Mouse (Mus musculus): ENCODE data around the gene Serpine3. TPM values are rescaled to one million over a fixed set of nuclear protein-coding genes. Genes with fewer than 3 reads are reported as not detected.
"Not testable (repeated sequence)": the region's sequence is repeated elsewhere in the genome, so short reads cannot be mapped to it uniquely, and the experiment has no call there.

Gene Serpine3
- not detected in 2 replicates for polyA plus RNA-seq (2012; rRNA removed)

DNA sequence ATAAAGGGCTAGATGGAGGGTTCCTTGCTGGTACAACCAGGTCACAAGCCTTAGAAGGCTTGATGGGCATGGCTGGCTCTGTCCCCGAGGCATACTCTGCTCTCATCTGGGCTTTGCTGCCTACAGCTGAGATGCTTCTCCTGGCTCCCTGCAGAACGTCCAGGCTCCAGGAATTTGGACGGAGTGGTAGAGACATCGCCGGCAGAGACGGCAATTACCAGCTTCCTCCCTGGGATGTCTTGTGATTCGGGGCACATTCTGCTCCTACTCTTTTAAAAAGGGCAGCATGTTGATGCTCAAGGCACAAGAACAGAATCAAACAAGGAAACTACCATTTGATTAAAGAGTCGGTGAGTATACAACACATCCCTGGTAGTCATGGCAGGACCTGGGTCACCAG, at the start of gene Serpine3:
TSS of gene Serpine3 (plus strand) at position 301 of the 400 bp plus-strand sequence.
- no peak for DNase-seq (ENCODE audit: low read depth)

DNA sequence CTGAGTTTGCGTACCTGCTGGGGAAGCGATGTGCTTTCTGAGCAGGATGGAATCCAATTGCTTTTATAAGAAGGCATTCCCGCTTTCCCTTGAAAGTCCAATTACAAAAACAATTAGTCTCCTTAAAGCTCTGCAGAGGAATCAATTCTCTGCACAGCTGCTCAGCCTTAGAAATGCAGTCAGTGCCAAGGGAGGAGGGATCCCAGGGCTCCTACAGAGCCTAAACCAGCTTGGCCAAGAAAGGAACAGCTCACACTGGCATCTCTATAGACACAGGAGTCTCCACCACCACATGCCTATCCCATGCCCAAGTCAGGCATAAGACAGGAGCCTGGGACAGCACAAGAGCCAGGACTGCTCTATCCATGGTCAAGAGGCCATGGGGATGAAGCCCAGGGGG, 41.1 kb upstream of the Serpine3 start:
- DNase-seq (ENCODE audit: low read depth), result no peak

DNA sequence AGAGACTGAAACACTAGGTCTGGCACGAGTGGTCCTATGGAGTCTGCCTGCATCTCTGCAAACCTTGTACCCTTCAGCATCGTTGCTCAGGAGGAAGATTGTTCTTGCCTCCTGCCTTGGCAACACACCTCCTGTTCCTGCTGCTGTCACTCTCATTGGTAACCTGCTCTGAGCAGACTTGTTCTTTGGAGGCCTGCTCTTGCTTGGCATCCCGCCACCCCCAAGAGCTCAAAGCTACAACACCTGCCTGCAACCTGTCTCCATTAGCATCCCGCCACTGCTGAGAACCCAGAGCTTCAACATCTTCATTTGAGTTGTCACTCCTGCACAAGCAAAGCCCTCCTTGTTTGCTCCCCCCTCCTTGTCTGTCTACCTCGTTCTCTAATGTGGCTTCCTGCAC, 35.5 kb upstream of the Serpine3 start:
- DNase-seq (ENCODE audit: low read depth), result no peak

DNA sequence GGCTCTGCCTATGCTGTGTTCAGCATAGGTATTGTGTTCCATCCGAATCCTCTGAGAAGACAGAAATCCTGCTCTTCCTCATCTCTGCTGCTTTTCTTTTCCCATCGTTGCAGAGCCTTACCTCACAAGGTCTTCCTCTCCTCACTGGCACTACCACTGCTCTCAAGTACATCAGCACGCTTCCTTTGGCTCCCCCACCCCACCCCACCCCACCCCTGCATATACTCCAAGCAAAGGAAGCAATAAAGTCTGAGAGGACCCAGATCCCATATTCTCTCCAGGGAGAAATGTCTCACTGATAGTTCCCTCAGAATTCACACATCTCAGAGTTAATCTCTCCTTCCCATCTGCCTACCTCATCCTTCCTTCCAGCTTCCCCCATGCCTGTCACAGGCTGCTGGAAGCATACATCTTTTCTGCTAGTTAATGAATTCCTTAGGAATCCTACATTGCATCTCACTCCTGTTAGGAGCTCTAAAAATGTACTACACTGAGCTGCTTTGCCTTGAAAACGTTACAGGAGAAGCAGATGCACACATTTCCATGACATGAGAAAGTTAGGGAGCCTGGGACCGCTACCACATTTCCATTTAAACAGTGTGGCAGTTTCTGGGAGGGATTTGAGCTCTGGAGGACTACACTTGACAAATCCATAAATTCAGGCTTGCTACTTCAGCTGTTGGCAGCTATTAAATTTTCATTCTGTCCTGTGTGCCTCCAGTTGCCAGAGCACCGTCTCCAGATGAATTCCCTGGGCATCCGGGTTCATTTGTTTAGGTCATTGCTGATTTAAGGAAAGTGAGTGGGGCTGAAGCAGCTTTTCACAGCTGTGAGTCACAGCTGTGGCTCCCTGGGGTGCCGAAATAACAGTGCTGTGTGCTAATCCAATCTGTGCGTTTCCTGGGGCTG, 25.8 kb upstream of the Serpine3 start:
- no peak for DNase-seq (ENCODE audit: low read depth)

DNA sequence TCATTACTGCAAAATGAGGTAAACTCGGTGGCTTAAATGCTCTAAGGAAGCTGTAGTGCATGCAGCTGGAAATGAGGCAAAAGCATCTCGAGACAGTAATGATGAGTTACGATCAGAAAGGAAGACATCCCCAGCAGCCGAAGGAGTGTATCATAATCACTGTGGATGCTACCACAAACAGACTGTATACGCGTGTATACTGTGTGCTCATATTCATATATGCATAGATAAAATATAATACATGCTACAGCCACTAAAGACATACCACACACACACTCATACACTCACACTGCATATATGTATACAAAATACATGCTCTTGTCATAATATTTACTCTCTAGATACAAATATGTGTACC, 25.1 kb upstream of the Serpine3 start:
- DNase-seq (ENCODE audit: low read depth), result no peak

- no peak for DNase-seq (ENCODE audit: low read depth)
Measured at GRCm38 (mm10) chr14:62639111-62639510, 24.4 kb upstream of the Serpine3 start.

GRCm38 (mm10) chr14:62639551-62639950, 23.9 kb upstream of the Serpine3 start:
- DNase-seq (ENCODE audit: low read depth), result no peak

GRCm38 (mm10) chr14:62640396-62640795, 23.1 kb upstream of the Serpine3 start:
- DNase-seq (ENCODE audit: low read depth), result no peak

- not testable (repeated sequence) for DNase-seq (ENCODE audit: low read depth)
Measured at GRCm38 (mm10) chr14:62642368-62642767, 21.1 kb upstream of the Serpine3 start.

GRCm38 (mm10) chr14:62648405-62648804, 15.1 kb upstream of the Serpine3 start:
- DNase-seq (ENCODE audit: low read depth), result no peak

DNA sequence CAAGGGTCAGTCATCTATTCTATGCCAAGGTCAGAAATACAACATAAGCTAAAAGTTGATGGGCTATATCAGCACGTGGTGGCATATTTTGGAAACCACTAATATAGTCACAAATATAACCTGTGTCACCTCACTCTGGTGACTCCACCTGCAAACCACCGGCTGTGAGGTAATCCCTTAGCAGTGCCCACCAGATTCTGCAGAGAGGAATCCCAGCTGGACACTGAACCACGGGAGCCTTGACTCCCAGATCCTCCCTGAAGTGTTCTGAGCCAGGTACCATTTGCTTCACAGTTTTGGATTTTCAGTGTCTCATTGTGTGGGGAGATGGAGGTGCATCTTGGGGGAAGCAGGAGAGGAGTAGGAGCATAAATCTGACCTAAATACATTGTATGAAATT, 13.1 kb upstream of the Serpine3 start:
- DNase-seq (ENCODE audit: low read depth), result no peak

GRCm38 (mm10) chr14:62651771-62652170, 11.7 kb upstream of the Serpine3 start:
- DNase-seq (ENCODE audit: low read depth), result no peak

- no peak for DNase-seq (ENCODE audit: low read depth)
Measured at GRCm38 (mm10) chr14:62655996-62656395, 7.5 kb upstream of the Serpine3 start.

DNA sequence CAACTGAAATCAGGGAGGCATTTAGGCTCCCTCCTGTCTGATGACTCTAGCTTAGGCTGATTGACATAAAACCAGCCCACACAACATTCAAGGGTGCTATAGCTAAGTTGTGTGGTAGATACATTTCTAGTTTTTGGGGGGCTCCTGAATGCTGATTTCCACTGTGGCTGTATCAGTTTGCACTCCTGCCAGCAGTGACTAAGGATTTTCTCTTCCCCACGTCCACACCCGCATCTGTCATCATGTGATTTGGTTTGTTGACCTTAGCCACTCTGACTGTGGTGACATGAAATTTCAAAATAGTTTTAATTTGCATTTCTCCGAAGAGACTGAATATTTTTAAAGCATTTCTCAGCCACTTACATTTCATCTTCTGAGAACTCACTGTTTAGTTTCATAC, 6.0 kb upstream of the Serpine3 start:
- no peak for DNase-seq (ENCODE audit: low read depth)

GRCm38 (mm10) chr14:62662381-62662780, 1.1 kb upstream of the Serpine3 start:
- DNase-seq (ENCODE audit: low read depth), result peak; percentile 6

DNA sequence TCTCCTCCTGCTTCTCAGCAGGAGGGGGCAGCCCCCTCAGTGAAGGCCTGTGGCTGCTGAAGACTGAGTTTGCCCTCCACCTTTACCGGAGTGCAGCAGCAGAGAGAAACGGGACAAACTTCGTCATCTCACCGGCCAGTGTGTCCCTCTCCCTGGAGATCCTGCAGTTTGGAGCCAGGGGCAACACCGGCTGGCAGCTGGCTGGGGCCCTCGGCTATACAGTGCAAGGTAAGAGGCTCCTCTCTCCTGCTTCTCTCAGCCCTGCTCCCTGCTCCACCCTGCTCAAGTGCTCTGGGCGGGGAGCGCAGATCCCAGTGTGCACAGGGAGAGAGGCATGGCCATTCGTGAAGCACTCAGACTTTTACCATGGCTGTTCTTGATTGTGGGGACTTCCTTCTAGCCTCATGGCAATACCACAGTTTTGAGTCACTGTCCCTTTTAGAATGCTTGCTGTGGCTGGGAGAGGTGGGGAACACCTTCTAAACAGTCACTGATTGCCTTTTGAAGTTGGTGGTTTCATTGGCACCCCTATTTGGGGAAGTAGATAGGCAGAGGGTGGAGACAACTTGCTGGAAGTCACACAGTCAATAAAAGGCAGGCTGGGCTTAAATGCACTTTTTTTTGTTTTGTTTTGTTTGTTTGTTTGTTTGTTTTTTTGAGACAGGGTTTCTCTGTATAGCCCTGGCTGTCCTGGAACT, 1.7 kb downstream of the Serpine3 start:
- DNase-seq (ENCODE audit: low read depth), result no peak

DNA sequence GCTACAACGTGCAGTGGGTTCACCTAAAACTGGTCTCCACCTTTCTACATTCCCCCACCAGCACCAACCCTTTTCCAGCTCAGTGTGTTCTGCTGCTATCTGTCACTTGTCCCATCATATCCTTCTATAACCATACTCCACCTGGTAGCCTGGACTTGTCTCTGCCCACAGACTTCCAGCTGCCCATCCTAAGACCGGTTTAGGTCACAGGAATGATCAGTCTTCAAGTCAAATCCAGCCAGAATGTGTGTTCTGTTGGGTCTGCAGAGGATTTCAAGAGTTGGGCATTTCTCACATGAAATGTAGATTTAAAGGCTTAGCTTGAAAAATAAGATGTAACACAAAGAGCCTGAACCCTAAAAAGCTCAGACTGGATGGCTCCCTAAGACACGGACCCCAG, 10.2 kb downstream of the Serpine3 start:
- no peak for DNase-seq (ENCODE audit: low read depth)

DNA sequence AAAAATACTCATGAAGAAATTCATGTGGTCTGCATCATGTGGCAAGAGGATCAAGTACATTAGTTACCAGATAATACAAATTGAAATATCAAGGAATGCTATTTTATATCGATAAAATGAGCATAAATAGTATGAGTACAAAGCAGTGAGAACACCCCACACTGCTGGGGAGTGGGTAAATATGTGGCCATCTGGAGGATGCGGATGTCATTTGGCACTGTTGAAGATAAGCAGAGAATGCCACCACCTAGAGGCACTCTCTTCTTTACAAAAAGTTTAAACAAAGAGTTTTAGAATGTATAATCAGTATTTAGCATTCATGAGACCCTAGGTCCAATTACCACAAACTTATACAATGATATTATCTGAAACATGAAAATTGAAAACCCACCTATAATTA, 54.7 kb downstream of the Serpine3 start:
- DNase-seq (ENCODE audit: low read depth), result no peak

DNA sequence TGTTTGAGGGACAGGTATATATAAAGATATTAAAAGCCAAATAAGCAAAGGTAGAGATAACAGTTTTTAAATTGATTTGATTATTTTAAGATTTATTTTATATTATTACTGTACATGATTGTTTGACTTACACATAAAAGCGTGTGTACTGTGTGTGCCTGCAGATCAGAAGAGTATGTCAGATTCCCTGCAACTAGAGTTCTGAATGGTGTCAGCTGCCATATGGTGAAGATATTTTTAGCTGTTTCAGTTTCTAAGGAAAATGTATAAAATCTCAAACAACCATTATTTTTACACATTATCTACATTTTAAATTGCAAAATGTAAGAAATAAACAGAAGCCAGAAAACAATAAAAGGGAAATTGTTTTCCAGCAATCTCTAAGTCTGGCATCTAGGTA, 58.2 kb downstream of the Serpine3 start:
- DNase-seq (ENCODE audit: low read depth), result no peak

DNA sequence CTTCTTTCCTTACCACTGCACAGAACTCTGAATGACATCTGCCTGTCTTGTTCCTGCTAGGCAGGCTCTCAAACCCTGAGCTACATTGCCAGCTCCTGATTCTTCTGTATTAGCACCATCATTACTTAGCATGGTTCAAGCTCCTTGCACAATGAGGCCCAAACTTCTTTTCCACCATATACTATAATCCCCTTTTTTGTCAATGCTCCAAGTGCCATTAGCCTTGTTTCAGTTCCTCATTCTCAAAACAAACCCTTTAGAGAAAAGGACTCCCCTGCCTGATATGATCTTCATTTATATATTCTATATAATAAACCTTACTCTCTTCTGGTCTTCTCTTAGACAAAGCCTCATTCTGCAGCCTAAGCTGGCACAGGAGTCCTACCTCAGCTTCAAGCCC, 61.1 kb downstream of the Serpine3 start:
- peak; percentile 13 for DNase-seq (ENCODE audit: low read depth)

GRCm38 (mm10) chr14:62731902-62732301, 68.4 kb downstream of the Serpine3 start:
- no peak for DNase-seq (ENCODE audit: low read depth)

GRCm38 (mm10) chr14:62733666-62734065, 70.2 kb downstream of the Serpine3 start:
- DNase-seq (ENCODE audit: low read depth), result no peak

GRCm38 (mm10) chr14:62735646-62736045, 72.2 kb downstream of the Serpine3 start:
- DNase-seq (ENCODE audit: low read depth), result no peak

Measured in gonadal fat pad, adult 2 months (tissue).